ENCODE assay signal across 21 mouse cellular contexts in the genomic region with DNA sequence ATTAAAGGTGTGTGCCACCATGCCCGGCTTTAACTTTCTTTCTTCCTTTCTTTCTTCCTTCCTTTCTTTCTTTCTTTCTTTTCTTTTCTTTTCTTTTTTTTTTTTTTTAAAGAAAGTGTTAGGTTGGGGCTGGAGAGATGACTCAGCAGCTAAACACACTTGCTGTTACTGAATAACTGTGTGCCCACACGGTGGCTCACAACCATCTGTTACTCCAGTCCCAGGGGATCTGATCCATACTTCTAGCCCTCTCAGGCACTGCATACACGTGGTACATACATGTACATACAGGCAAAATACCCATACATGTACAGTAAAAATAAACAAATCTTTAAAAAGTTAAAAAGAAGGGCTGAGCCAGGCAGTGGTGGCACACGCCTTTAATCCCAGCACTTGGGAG. TPM values are rescaled to one million over a fixed set of nuclear protein-coding genes. Genes with fewer than 3 reads are reported as not detected.
DNase-seq lines count a peak whose midpoint lies in the region; ATAC-seq lines count a peak whose summit lies in the region.
"Had no signal": no experiment of that assay in that cellular context is flagged by ENCODE, and none has a peak within 500 bp of the region (broad histone marks: within the 10 kb centered on the region; RNA-seq: fewer than 3 reads in every experiment).

No protein-coding gene starts in this region.

- no peak for ATAC-seq in monocyte, adult 5-6 weeks (replicated peaks; ENCODE audit: insufficient number of reproducible peaks, low FRiP score, low TSS enrichment, poor library complexity, severe bottlenecking)
- ATAC-seq: forebrain, embryonic 13.5 days; forebrain, postnatal 0 days; hindbrain, postnatal 0 days had no signal

- peak; percentile 46 to 62 for DNase-seq in layer of hippocampus, adult 18-20 months (ENCODE audit: low spot score in 2 of 2)
- no peak for DNase-seq in layer of hippocampus, postnatal 25 days (ENCODE audit: extremely low spot score in 1 of 2, low spot score in 1 of 2)
- peak; percentile 54 for DNase-seq in right cerebral cortex, adult 18-20 months
- DNase-seq in right cerebral cortex, postnatal 14 days = no peak
- peak; percentile 73 for DNase-seq in 3T3-L1 (ENCODE audit: low read depth, low spot score)
- DNase-seq in NIH3T3 (ENCODE audit: low read depth) = peak; percentile 55
- no peak for DNase-seq in c-Kit-positive CD71-positive TER-119-positive erythroid progenitor cells, embryonic 14.5 days (ENCODE audit: low spot score)
- DNase-seq: adrenal gland, adult 8-10 months; adrenal gland, postnatal 36 days; cerebellum, adult 11-12 months; cerebellum, adult 9-10 months; cerebellum, postnatal 25 days; forebrain, postnatal 0 days; gastrocnemius, postnatal 14 days; heart, adult 2 months; heart, postnatal 14 days had no signal

RNA-seq across cellular contexts. Expression of a gene that starts 7.8 kb away (rescaled TPM):
- total RNA-seq in layer of hippocampus, adult 18-20 months (2021) = 10 to 100 TPM; 46.4 to 49.9 TPM
- total RNA-seq in layer of hippocampus, postnatal 25 days (2021) = 10 to 100 TPM; 40.8 to 58.6 TPM
- total RNA-seq in monocyte, adult 5-6 weeks (2017) = 10.3 to 29.4 TPM (median 12.7 TPM) in 3 replicates

RNA-seq across cellular contexts. Expression of a gene that starts 28.4 kb away (rescaled TPM):
- total RNA-seq in layer of hippocampus, adult 18-20 months (2021) = 10 to 100 TPM; 86.1 to 99.5 TPM
- total RNA-seq in layer of hippocampus, postnatal 25 days (2021) = 100 to 1,000 TPM in 1 of 2 experiments, 10 to 100 TPM in 1; 88.1 to 103 TPM
- total RNA-seq in monocyte, adult 5-6 weeks (2017) = 0.32 TPM in 1 of 3 replicates, not detected in the others

RNA-seq across cellular contexts. Expression of a gene that starts 34.9 kb away (rescaled TPM):
- 10 to 100 TPM; 35.3 to 41.0 TPM for total RNA-seq in layer of hippocampus, adult 18-20 months (2021)
- 10 to 100 TPM; 38.7 to 39.3 TPM for total RNA-seq in layer of hippocampus, postnatal 25 days (2021)
- total RNA-seq in monocyte, adult 5-6 weeks (2017) = not detected in 3 replicates
- total RNA-seq: CH12.LX; hematopoietic stem cell, adult 5-6 weeks had no signal

RNA-seq across cellular contexts. Expression of a gene that starts 49.7 kb away (rescaled TPM):
- total RNA-seq in layer of hippocampus, adult 18-20 months (2021) = 1 to 10 TPM; 1.0 to 1.2 TPM
- total RNA-seq in layer of hippocampus, postnatal 25 days (2021) = 1 to 10 TPM in 1 of 2 experiments, under 1 TPM in 1; 0.64 to 1.3 TPM
- not detected in 3 replicates for total RNA-seq in monocyte, adult 5-6 weeks (2017)
- total RNA-seq: CH12.LX had no signal

RNA-seq across cellular contexts. Expression of a gene that starts 50.3 kb away (rescaled TPM):
- under 1 TPM; 0.92 to 0.94 TPM for total RNA-seq in layer of hippocampus, adult 18-20 months (2021)
- total RNA-seq in layer of hippocampus, postnatal 25 days (2021) = 1 to 10 TPM in 1 of 2 experiments, under 1 TPM in 1; 0.57 to 1.2 TPM
- total RNA-seq in monocyte, adult 5-6 weeks (2017) = 0.75 TPM in 1 of 3 replicates, not detected in the others
- total RNA-seq: adrenal gland, postnatal 36 days; CH12.LX; heart, adult 2 months had no signal

Comparison
In these comparisons a context has a peak if more than half of its experiments do, and no peak if none do; other contexts are left out.
1. DNase-seq: peak in layer of hippocampus, adult 18-20 months (2 of 2), right cerebral cortex, adult 18-20 months (single experiment), 3T3-L1 (single experiment) and NIH3T3 (single experiment); none in layer of hippocampus, postnatal 25 days (0 of 2), right cerebral cortex, postnatal 14 days (single experiment) and c-Kit-positive CD71-positive TER-119-positive erythroid progenitor cells, embryonic 14.5 days (single experiment).
2. RNA of a gene that starts 28.4 kb away (total RNA-seq): 88.1 to 103 TPM in layer of hippocampus, postnatal 25 days and 86.1 to 99.5 TPM in layer of hippocampus, adult 18-20 months; 0.32 TPM in monocyte, adult 5-6 weeks; every median in the first group is over 10 times any median in the second.
3. RNA of a gene that starts 34.9 kb away (total RNA-seq): 35.3 to 41.0 TPM in layer of hippocampus, adult 18-20 months and 38.7 to 39.3 TPM in layer of hippocampus, postnatal 25 days; not detected in monocyte, adult 5-6 weeks; every median in the first group is over 10 times any median in the second.